Mouse (Mus musculus) megakaryocyte-erythroid progenitor cell, adult 5-6 weeks (primary cell): ENCODE data around the gene Ak8. TPM values are rescaled to one million over a fixed set of nuclear protein-coding genes. Genes with fewer than 3 reads are reported as not detected.
A peak's percentile ranks its signal among the peaks of the same experiment; 100 is the strongest.

ENCODE experiments used
- ATAC-seq: replicated peaks from 2 replicates; pipeline ENCODE4 v1.8.0; 2016; ENCODE audit warnings: mild to moderate bottlenecking, inconsistent platforms; ENCODE audit not compliant: severe bottlenecking, poor library complexity, low FRiP score, low TSS enrichment
- total RNA-seq, 2 experiments: library from RNA; stranded (forward) in 1 of 2; stranded (reverse) in 1 of 2; fragments of 200-1000, 215-1000 nt in 1 of 2; fragments of >200 nt in 1 of 2; fragmentation: Nextera tagmentation in 1 of 2; gene quantifications; 2 replicates each; pipeline ENCODE4 v1.2.3; 2014 to 2017

Gene Ak8
- total RNA-seq (2014; fragmentation: Nextera tagmentation) (1.2 TPM in 1 of 2 replicates, not detected in the other), total RNA-seq (2017) (not detected in 2 replicates)

DNA sequence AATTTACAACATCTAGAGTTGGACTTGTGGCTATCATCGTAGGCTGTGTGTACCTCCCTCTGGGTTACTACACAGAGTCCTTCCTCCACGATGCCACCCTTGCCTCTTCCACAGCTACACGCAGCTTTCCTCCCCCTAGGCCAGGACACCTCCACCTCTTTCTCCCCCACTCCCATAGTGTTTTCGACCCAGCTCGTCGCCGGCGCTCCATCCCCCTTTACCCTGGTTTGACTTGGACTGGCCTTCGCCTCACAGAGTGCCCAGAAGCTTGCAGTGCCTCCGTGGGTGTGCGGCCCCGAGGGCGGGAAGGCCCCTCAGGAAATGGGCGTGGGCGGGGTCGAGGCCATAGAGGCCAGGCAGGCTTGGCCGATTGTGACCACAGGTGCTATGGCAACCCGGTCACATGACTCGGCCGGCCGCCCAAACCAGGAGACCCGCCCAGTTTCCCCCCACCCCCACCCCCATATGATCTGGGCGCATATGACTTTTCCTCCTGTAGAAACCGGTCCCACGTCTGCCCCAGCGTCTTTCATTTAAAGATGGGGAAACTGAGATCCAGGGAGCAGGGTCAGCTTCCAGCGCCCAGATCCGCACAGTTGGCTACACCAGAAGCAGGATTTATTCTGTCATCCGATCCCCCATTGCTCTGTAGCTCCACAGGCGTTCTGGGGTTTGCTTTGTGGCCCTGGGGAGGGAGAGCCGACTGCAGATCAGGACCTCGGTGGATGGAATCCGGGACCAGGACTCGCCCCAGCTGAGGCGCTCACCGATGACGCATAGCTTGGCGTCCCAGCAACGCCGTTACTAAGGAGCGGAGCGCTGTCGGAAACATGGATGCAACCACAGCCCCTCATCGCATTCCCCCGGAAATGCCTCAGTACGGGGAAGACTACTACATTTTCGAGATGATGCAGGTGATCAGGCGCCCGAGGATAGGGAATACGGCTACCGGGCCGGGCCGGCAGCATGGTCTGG lies at the start of gene Ak8, which contains the start of gene Spaca9:
Gene Ak8, plus strand, starts transcription at position 804 of the 975 bp plus-strand sequence.
Gene Spaca9, minus strand, starts transcription at position 367 of the 975 bp plus-strand sequence.
- ATAC-seq, result no peak

GRCm38 (mm10) chr2:28650526-28650925 lies 49.4 kb upstream of the Ak8 start:
- ATAC-seq, result no peak

DNA sequence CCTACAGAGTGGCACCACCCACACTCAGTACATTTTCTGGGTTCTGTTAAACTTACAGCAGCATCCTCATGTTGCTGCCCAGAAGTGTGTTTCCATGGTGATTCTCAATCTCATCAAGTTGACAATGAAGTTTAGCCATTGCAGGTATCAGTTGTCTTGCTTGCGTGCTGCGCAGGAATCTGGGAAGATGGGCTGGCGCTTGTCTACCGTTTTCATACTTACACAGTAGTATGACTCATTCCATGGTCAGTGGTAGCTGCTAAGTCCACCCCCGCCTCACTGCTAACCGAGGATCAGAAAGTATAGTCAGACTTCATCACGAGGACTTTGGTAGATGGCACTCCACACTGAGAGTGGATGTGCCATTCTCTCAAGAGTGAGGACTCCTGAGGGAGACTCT lies 46.6 kb upstream of the Ak8 start:
- ATAC-seq, result no peak

DNA sequence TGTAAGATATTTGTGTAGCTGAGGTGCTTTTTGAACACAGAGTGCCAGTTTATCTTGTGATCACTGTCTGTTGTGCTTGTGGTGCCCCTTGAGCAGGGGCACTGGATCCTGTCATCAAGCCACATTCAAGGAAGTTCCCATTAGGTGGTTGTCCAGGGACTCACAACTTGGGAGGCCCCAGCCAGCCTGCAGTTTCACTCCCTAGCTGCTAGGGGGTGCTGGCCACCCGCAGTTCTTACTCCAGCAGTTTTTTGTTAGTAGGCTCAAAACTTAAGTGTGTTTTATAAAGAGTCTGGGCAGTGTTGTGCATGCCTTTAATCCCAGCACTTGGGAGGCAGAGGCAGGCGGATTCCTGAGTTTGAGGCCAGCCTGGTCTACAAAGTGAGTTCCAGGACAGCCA lies 45.7 kb upstream of the Ak8 start:
- ATAC-seq, result peak; percentile 65; the same call in 1 of the 2 replicates

GRCm38 (mm10) chr2:28656216-28656615 lies 43.7 kb upstream of the Ak8 start:
- ATAC-seq, result no peak

DNA sequence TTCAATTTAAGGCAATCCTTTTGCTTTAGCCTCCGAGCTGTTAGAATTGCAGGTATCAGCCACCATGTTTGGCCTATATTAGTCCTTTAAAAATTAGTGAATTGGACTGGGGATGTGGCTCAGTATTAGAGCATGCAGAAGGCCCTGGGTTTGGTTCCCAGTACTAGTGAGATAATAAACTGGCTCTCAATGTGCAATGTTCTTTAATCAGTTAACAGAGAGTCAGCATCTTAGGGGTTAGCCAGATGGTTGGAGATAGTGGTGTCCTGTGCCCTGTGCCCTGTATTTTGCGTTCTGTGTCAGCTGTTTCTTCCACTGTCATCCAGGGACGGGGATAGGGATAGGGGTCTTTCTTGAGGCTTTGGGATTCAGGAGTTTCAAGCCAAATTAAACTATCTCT lies 37.1 kb upstream of the Ak8 start:
- ATAC-seq, result peak; percentile 52

DNA sequence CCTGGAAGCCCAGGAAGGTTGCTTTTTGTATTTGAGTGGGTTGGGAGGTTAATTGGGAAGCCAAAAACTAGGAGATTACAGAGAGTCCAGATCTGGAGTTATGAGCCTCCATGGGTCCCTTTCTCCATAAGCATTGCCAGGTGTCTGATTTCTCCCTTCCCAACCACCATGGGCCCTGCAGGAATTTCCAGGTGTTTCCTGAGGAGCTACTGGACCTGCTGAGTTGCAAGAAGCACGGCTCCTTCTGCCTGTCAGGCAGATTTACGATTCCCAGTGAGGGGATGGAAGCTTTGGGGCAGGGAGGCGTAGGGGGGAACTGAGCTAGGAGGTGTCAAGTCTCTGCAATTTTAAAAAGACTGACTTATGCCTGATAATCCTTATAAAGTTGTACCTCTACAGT lies 34.1 kb upstream of the Ak8 start:
- ATAC-seq, result no peak

DNA sequence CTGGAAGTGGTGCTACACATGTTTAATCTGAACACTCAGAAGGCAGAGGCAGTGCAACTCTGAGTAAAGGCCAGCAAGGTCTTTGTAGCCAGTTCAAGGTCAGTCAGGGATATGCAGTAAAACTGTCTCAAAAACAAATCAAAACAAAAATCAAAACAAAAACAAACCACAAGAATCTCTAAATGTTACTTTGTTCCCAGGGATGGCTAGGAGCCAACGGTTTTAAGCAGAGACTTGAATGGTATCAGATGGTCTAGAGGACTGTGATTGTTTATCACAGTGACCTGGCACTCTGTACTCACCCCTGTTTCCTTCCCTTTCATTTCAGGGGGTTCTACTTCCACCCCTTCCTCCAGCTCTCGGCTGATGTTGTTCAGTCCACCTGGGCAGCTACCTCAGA lies 28.5 kb upstream of the Ak8 start:
- no peak for ATAC-seq

DNA sequence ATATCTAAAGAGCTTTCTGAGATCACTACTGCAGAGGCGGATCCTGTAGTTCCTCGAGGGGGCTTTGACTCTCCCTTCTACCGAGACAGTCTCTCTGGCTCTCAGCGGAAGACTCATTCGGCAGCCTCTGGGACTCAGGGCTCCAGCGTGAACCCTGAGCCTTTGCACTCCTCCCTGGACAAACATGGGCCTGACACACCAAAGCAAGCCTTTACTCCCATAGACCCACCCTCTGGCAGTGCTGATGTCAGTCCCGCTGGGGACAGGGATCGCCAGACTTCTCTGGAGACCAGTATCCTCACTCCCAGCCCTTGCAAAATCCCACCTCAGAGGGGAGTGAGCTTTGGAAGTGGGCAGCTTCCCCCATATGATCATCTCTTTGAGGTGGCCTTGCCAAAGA lies 24.0 kb upstream of the Ak8 start:
- ATAC-seq, result no peak

DNA sequence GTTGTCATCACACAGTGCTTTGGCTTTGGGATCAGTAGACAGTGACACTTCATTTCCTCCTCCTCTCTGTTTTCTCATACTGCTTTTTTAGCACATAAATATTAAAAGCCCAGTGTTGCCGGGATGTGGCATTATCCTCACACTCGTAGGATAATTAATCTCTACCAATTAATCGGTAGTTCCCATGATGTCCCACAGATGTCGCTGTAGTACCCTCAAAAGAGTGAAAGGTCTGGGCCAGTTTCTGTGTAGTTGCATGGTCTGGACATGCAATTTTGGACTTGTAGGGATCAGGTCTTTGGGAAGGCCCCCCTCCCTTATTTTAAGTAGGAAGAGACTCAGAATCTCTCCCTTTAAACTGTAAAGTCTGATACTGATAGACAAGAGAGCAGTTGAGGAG lies 19.3 kb upstream of the Ak8 start:
- peak; percentile 65 for ATAC-seq

- ATAC-seq, result no peak
These were observed 18.2 kb upstream of the Ak8 start for GRCm38 (mm10) chr2:28681718-28682117.

DNA sequence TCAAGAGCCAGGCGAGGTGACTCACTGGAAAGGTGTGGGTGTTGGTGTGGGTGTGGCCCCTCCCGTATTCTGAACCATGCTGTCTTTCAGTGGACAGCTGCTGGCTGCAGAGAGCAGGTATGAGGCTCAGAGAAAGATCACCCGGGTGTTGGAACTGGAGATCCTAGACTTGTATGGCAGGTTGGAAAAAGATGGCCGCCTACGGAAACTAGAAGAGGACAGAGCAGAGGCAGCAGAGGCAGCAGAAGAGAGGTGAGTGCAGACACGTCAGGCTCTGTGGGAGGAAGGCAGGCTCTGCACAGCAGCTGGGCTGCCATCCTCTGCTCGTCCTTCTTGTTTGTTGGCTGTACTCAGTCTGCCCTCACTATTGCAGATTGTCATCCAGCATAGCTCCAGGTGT lies 14.1 kb upstream of the Ak8 start:
- no peak for ATAC-seq

DNA sequence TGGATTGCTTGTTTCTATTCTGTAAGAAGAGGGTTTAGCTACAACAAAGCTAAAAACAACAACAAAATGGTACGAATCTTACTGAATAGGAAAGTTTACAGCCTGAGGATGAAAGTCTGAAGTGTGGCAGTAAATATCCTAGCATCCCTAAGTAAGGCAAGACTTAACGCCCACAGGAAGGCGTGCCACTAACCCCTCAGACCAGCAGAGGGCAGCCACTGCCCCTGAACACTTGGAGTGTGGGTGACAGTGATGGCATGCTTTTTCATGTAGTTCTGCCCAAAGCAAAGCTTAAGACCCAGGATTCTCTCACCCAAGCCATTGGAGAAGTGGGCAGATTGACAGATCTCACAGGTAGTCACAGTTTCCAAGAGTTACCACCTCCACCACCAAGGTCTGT lies 11.5 kb upstream of the Ak8 start:
- ATAC-seq, result peak; percentile 79

DNA sequence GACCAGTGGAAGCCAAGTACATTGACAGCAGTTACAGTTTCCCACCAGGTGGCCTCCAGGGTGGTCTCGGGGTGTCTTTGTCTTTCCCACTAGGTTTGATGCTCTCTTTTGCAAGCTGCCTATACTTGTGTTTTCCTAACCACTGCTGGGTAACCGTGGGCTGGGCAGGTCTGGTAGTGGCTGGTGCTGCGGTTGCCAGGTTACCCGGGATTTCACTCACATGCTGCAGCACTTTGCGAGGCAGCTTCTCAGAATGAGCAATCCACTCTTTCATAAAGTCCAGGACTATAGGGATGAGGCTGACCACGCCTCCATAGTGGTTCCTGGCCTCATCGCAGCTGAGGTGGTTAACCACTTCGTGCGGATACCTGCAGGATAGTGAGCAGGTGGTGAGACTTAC lies 7.3 kb upstream of the Ak8 start:
- no peak for ATAC-seq

DNA sequence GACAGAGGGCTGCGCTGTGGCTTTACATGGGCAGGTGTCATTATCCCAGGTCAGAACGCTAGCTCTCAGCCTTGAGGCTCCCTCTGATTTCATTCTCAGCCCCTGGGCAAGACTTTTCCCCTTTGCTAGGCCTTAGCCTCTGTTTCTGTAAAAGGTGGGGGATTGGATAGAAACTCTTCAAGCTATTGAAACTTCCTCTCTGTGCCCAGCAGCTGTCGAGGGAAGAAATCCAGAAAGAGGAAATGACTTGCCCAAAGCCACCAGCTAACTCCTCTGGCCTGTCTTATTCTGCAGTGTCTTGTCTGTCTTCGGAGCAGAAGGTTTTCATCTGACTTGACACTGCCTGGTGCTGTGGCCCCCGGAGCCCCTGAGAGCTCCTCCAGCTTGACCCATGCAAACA lies 1.4 kb upstream of the Ak8 start:
- no peak for ATAC-seq

- peak; percentile 82 for ATAC-seq
These were observed 1.8 kb downstream of the Ak8 start for GRCm38 (mm10) chr2:28701646-28702262.

DNA sequence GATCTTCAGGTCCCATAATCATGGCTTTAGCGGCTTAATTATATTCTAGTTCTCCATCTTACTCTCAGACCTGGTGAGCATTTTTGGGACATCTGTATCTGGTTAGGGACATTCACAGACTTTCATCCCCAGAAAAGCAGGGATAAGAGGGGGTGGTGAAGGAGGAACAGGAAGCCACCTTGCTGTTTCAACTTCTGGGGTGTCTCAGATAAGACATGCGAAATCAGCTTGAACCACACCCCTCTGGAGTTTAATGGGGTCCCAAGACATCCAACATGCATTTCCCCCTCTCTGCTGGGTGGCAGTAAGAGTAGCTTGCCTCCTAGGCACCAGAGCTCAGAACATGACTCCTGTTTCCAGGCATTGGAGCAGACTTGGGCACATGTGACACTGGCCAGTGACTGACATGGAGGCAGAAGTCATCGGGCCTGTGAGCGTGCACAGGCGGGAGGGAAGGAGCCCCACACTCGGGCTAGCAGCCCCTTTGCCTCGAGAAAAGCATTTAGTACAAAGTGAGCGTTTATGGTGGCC lies 6.2 kb downstream of the Ak8 start:
- ATAC-seq, result no peak

DNA sequence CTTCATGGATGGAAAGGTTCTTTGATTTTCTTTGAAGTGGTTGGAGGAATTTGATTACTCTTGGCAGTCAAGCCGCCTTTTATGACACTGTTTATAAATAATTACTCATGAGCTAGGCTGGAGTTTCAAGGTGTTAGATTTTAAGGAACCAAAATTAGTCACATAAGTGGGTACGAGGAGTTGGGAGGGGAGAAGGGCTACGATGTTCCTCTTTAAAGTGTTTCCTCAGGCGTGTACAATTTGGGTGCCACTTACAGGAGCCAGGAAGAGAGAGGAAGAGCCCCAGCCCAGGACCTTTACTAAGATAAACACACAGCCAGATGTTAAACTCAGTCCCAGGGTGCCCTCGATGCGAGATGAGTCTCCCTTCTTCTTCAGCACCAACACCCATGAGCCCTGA lies 6.8 kb downstream of the Ak8 start:
- ATAC-seq, result no peak

DNA sequence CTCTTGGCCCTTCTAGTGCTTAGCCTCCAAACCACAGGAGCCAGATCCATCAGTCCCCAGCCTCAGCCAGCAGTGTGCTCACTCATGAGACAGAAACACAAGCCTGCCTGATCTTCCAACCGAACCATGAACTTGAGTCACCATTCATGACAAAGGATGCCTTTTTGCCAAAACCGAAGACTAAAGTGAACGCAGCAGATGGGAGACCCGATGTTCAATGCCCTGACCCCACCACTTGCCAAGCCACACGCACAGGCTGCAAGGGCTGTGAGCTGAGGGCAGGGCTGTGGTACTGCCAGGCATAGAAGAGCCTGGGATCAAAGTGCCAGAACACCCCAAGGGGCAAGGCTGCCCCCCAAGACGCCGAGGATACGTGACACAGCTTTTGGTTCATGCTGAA lies 13.1 kb downstream of the Ak8 start:
- no peak for ATAC-seq

DNA sequence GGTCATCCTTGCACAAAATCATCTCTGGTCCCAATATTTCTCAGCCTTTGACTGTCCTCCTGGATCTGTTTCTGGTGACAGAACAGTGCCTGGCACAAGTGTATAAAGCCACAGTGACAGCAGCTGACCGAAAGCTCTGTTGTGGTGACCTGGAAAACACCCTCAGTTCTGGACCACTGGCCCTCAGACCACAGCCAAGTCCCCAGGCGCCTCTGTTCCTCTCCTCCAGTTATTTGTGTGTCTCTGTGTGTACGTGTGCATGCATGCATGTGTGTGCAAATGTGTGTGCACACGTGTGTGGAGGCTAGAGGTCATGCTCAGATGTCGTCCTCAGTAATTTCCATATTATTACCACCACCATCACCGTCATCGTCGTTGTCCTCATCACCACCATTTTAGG lies 22.5 kb downstream of the Ak8 start:
- no peak for ATAC-seq
